Mouse (Mus musculus): Measurements from ENCODE around the gene Efhd2.

DNA sequence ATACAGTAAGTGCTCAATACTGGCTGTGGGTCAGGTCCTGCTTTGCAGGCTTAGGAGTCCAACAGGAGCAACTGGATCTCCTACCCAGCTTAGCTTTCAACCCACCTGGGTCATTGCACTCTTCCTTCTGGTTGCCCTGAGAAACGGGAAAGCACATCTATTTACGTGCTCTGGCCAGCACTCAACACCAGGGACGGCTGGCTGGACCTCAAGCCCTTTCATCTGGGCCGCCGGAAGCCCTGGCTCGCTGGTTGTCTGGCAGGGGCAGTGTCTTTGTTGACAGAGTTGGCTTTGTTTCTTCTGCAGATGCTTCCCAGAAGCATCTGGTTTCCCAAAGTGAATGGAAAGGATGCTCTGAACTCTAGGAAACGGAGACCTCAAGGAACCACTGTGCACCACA, 39.3 kb upstream of the Efhd2 start:
- TF ChIP-seq POLR2A (IDR thresholded peaks at IDR 0.05; ENCODE audit: insufficient read depth, low read depth, low read length) (no peak), CTCF (IDR thresholded peaks at IDR 0.05) (no peak)

Measured in heart, adult 2 months (tissue).